Mouse (Mus musculus): ENCODE measurements around the gene 1810013L24Rik. TPM values are rescaled to one million over a fixed set of nuclear protein-coding genes. Genes with fewer than 3 reads are reported as not detected.

Gene 1810013L24Rik
- total RNA-seq (2023): 98.7 to 110 TPM (median 104 TPM) in 4 replicates

DNA sequence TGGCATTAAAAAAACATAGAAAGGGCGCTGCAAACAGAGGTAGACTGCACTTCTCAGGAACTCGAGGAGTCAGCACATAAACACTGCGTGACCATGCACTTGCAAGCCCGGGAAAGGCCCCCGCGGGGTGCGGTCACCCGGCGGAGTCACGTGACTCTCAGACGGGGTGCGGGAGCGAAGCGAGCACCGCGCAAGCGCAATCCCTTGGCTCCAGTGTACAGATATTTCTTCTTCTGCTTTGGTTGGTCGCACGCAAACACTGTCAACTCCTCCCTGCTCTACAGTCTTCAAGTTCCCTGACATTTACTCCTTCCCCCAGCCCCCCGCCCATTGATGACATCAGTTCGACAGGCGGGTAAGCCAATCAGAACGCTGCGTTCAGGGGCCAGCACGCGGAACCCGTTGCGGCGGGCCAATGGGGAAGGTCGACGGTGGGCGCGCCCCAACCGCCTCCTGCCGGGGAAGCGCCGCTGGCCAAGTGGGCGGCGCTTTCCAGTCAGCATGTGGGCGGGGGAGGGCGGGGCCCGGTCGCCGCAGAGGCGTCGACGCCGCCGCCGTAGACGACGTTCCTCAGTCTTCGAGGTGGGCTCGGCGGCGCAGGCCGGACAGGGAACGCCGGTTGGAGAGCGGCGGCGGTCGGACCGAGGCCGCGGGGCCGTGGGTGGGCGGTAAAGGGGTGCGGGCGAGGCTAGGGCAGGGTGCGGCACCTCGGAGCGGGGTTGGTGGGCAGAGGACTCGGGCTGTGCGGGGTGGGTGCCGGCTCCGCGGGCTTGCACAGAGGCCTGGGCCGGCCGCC is at the start of gene 1810013L24Rik:
1810013L24Rik (plus strand) TSS at position 537 of the 796 bp plus-strand sequence.

DNA sequence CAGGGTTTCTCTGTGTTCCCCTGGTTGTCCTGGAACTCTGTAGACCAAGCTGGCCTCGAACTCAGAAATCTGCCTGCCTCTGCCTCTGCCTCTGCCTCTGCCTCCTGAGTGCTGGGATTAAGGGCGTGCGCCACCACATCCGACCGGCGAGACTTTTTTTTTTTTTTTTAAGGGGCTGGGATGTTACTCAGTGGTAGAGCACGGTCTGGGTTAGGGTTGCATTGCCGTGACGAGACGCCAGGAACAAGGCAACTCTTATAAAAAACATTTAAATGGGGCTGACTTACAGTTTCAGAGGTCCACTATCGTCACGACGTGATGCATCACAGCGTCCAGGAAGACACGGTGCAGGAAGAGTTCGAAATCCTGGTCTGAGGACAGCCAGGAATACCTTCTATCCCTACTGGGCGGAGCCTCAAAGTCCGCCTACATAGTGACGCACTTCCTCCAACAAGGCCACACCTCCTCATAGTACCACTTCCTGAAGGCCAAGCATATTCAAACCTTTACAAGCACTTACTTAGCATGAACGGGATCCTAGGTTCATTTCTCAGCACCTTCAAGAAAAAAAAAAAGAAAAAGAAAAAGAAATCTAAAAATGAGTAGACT is 37.8 kb upstream of the 1810013L24Rik start, which contains the start of gene Usp7:
Usp7 (minus strand) TSS at position 360 of the 609 bp plus-strand sequence.

Other genes starting within 250 kb of the 1810013L24Rik start
- 74.3 to 90.7 TPM (median 81.2 TPM) in 4 replicates for gene Pmm2, start 192.4 kb upstream of the 1810013L24Rik start, total RNA-seq (2023)
- gene Tmem186, start 192.4 kb upstream of the 1810013L24Rik start, total RNA-seq (2023): 8.8 to 11.2 TPM (median 10.1 TPM) in 4 replicates
- gene Carhsp1, start 157.9 kb upstream of the 1810013L24Rik start, total RNA-seq (2023): 17.1 to 20.8 TPM (median 18.8 TPM) in 4 replicates
- not detected in 4 replicates for gene Gm5767, start 149.3 kb upstream of the 1810013L24Rik start, total RNA-seq (2023)
- gene Usp7, start 37.8 kb upstream of the 1810013L24Rik start, total RNA-seq (2023): 267 to 291 TPM (median 268 TPM) in 4 replicates

Measured in B cell, adult 62 days (primary cell).